Mouse (Mus musculus) heart, adult 2 months (tissue): ENCODE measurements around the gene Slc25a5. TPM values are rescaled to one million over a fixed set of nuclear protein-coding genes. Genes with fewer than 3 reads are reported as not detected.
A peak's percentile ranks its signal among the peaks of the same experiment; 100 is the strongest.
"Not testable (repeated sequence)": the region's sequence is repeated elsewhere in the genome, so short reads cannot be mapped to it uniquely, and the experiment has no call there.

ENCODE experiments used
- DNase-seq, 2 experiments: peaks; one replicate each; pipeline ENCODE4 v3.0.0; 2021
- H3K27ac ChIP-seq: fragments of 200-600 bp; 2 replicates; pipeline ENCODE4 v1.8.1; 2022
- H3K27me3 ChIP-seq: fragments of 200-500 bp; 2 replicates; pipeline ENCODE4 v1.6.1; 2012; ENCODE audit warnings: mild to moderate bottlenecking, low read length, inconsistent platforms, mixed read lengths; ENCODE audit not compliant: control insufficient read depth, insufficient read depth
- H3K36me3 ChIP-seq: fragments of 200-500 bp; 2 replicates; pipeline ENCODE4 v1.6.1; 2012; ENCODE audit warnings: low read length, inconsistent platforms; ENCODE audit not compliant: control insufficient read depth, insufficient read depth
- H3K4me1 ChIP-seq: fragments of 200-500 bp; 2 replicates; pipeline ENCODE4 v1.6.1; 2011; ENCODE audit warnings: low read length; ENCODE audit not compliant: control insufficient read depth, insufficient read depth
- H3K4me3 ChIP-seq: fragments of 200-600 bp; 2 replicates; pipeline ENCODE4 v1.8.1; 2022
- H3K79me2 ChIP-seq: fragments of 200-500 bp; replicated peaks from 2 replicates; pipeline ENCODE4 v1.6.1; 2012; ENCODE audit warnings: mild to moderate bottlenecking, inconsistent platforms, low read length, moderate library complexity, mixed read lengths; ENCODE audit not compliant: control insufficient read depth, insufficient read depth
- H3K9ac ChIP-seq: fragments of 200-500 bp; 2 replicates; pipeline ENCODE4 v1.6.1; 2012; ENCODE audit warnings: low read depth, mild to moderate bottlenecking, control low read depth, inconsistent platforms, low read length, mixed read lengths
- CTCF ChIP-seq: fragments of 200-600 bp; IDR thresholded peaks from 2 replicates; pipeline ENCODE4 v1.8.1; 2022; ENCODE audit warnings: antibody characterized with exemption, mild to moderate bottlenecking, moderate library complexity
- EP300 ChIP-seq: fragments of 200-500 bp; IDR thresholded peaks from 2 replicates; pipeline ENCODE4 v1.6.1; 2011; ENCODE audit warnings: low read depth, low read length, control low read depth; ENCODE audit not compliant: insufficient read depth
- POLR2A ChIP-seq: fragments of 200-500 bp; IDR thresholded peaks from 2 replicates; pipeline ENCODE4 v1.6.1; 2011; ENCODE audit warnings: mild to moderate bottlenecking, low read depth, low read length, control low read depth; ENCODE audit not compliant: insufficient read depth
- WGBS: fragments of 180-500 bp; shearing (Covaris S2); methylation state at CpG from one replicate; pipeline ENCODE4 v1.1.7; 2018; 5-methylcytosine and 5-hydroxymethylcytosine counted together
- intact Hi-C: fragments of 180-260 bp; cut with DNase I; formaldehyde crosslinking; loops from one replicate; pipeline ENCODE4 v1.15.1; 2025
- polyA plus RNA-seq: library from polyadenylated mRNA; depleted of rRNA; stranded (reverse); fragments of >200 nt; gene quantifications from 2 replicates; pipeline ENCODE4 v1.2.3, GENCODE M21; 2012
- total RNA-seq, 2 experiments: library from RNA; stranded (reverse); gene quantifications; 2 replicates each; pipeline ENCODE4 v1.2.3; 2021

The Slc25a5 gene
- total and polyA plus RNA-seq, 3 experiments: 352 to 447 (median 425) TPM

- H3K27ac ChIP-seq: no peak overlapping the region
- no peak for DNase-seq
- H3K4me3 ChIP-seq: no peak overlapping the region
- no peaks in the 10 kb centered on the region for H3K4me1 ChIP-seq
- no peak for TF ChIP-seq EP300
- TF ChIP-seq CTCF: no peak
- no peaks in the 10 kb centered on the region for H3K27me3 ChIP-seq
- H3K9ac ChIP-seq: no peak overlapping the region
- intact Hi-C loops: no loop called here
- H3K36me3 ChIP-seq: peaks cover 5% of the 10 kb centered on the region
- WGBS: 69% methylated on average over 5 of the region's 5 CpGs
- H3K79me2 ChIP-seq: no peaks in the 10 kb centered on the region
These were observed 880 bp upstream of the Slc25a5 start for GRCm38 (mm10) chrX:36794571-36794970.

DNA sequence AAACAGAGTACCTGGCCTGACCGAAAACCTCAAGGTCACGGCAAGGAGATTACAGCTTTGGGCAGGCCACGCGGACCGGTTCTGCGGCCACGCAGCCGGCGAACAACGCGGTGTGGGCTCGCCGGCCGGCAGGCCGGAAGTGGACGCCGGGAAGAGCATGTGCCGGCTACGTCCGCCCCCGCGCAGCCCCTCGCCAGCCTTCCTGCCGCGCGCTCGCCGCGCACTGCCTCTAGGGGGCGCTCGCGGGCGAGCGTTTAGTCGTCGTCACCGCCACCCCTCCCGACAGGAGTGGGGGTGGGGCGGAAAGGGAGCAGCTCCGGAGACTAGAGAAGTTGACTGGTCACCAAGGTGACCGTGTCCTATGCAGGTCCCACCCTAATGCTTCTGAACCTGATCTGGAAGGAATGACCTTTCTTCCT lies 721 bp downstream of the Slc25a5 start:
- intact Hi-C loops: loop anchor here (1.0 kb wide), 1 partner anchor 11 kb away; no protein-coding TSS in a partner anchor
- TF ChIP-seq CTCF (peak; percentile 98), POLR2A (peak; percentile 17), EP300 (no peak)
- 18% methylated on average over 40 of the region's 41 CpGs for WGBS

GRCm38 (mm10) chrX:36796734-36797133 lies 1.3 kb downstream of the Slc25a5 start:
- H3K27ac ChIP-seq: peak overlapping the region; percentile 93
- H3K9ac ChIP-seq: peak overlapping the region; percentile 66
- peak in 1 of 2 experiments; percentile 5 for DNase-seq
- peak overlapping the region; percentile 62 for H3K4me3 ChIP-seq
- 29% methylated on average over 8 of the region's 8 CpGs for WGBS
- H3K36me3 ChIP-seq, H3K4me1 ChIP-seq, H3K27me3 ChIP-seq, H3K79me2 ChIP-seq: not testable (repeated sequence)
- intact Hi-C loops: loop anchor here (1.0 kb wide), 1 partner anchor 11 kb away; no protein-coding TSS in a partner anchor

More for the DNA sequence above, 721 bp downstream of the Slc25a5 start:
- Histone ChIP-seq H3K27me3 (no peaks in the 10 kb centered on the region), H3K79me2 (no peaks in the 10 kb centered on the region), H3K4me3 (peak overlapping the region; percentile 62), H3K36me3 (peaks cover 5% of the 10 kb centered on the region), H3K9ac (peak overlapping the region; percentile 98), H3K27ac (peak overlapping the region; percentile 93), H3K4me1 (no peaks in the 10 kb centered on the region)
- peak; percentile 87 to 89 for DNase-seq

- TF ChIP-seq POLR2A (no peak), CTCF (no peak), EP300 (no peak)
- no peak for DNase-seq
- Histone ChIP-seq H3K27me3 (no peaks in the 10 kb centered on the region), H3K9ac (no peak overlapping the region), H3K4me1 (no peaks in the 10 kb centered on the region), H3K79me2 (no peaks in the 10 kb centered on the region), H3K27ac (no peak overlapping the region), H3K4me3 (no peak overlapping the region), H3K36me3 (peaks cover 5% of the 10 kb centered on the region)
- WGBS: 43% methylated on average over 6 of the region's 6 CpGs
- intact Hi-C loops: no loop called here
These were observed 3.9 kb downstream of the Slc25a5 start for GRCm38 (mm10) chrX:36799131-36799879.

DNA sequence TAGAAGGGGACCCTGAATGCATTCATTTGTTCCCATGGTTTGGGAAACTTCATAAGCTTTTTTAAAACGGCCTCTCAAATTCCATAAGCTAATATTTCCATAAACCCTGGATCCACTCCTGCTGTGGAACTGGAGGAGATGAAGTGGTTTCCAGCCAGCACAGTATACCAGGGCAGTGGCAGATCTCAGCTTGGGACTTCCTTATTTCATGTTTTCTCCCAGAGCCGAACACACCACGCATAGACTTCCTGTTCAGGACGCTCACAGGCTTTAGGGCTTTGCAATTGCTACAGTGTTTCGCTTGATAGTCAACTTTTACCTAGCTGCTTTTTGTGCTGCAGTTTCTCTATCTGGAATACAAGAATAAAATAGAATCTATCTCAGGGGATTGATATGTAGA lies 7.7 kb downstream of the Slc25a5 start:
- 75% methylated on average over 5 of the region's 5 CpGs for WGBS
- H3K27me3 ChIP-seq: no peaks in the 10 kb centered on the region
- H3K4me1 ChIP-seq: no peaks in the 10 kb centered on the region
- TF ChIP-seq CTCF (no peak), POLR2A (no peak), EP300 (no peak)
- H3K9ac ChIP-seq: no peak overlapping the region
- no peaks in the 10 kb centered on the region for H3K36me3 ChIP-seq
- H3K4me3 ChIP-seq: no peak overlapping the region
- intact Hi-C loops: no loop called here
- H3K27ac ChIP-seq: no peak overlapping the region
- H3K79me2 ChIP-seq: no peaks in the 10 kb centered on the region
- DNase-seq: peak in 1 of 2 experiments; percentile 14

- no peak overlapping the region for H3K9ac ChIP-seq
- no peaks in the 10 kb centered on the region for H3K4me1 ChIP-seq
- H3K79me2 ChIP-seq: no peaks in the 10 kb centered on the region
- TF ChIP-seq CTCF (no peak), EP300 (no peak), POLR2A (no peak)
- no peaks in the 10 kb centered on the region for H3K27me3 ChIP-seq
- no peaks in the 10 kb centered on the region for H3K36me3 ChIP-seq
- H3K4me3 ChIP-seq: no peak overlapping the region
- intact Hi-C loops: no loop called here
- H3K27ac ChIP-seq: no peak overlapping the region
- WGBS: 35% methylated on average over 5 of the region's 5 CpGs
- DNase-seq: peak; percentile 54 to 70
These were observed 8.7 kb downstream of the Slc25a5 start for GRCm38 (mm10) chrX:36804196-36804595.
